Mouse (Mus musculus): ENCODE data around the gene Plscr5. TPM values are rescaled to one million over a fixed set of nuclear protein-coding genes. Genes with fewer than 3 reads are reported as not detected.

Plscr5 gene
- total RNA-seq, 2 experiments from 2014 or later: not detected

DNA sequence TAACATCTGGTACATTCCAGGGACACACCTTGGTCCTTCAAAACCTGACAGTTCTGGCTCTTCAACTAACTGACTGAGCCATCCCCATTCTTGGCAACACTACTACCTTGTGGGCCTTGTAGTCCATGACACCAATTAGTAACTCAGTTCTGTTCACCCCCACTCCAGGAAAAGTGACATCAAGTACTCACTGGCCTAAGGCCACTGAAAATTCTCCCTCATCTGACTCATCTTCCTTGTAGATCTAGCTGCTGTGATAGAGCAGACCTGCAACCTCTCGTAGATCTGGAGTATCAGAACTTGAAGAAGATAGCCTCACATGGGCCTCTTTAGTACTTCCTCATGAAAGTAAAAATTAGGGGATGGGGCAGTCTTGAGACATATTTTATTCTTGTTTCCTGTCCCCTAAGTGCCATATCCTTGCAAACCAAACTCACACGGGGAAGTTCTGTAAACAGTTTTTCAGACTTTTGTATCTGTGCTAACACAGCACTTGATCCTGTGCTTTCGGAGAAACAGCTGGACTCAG is 33.5 kb downstream of the Plscr5 start:
- DNase-seq (ENCODE audit: low spot score in 2 of 2): no peak

DNA sequence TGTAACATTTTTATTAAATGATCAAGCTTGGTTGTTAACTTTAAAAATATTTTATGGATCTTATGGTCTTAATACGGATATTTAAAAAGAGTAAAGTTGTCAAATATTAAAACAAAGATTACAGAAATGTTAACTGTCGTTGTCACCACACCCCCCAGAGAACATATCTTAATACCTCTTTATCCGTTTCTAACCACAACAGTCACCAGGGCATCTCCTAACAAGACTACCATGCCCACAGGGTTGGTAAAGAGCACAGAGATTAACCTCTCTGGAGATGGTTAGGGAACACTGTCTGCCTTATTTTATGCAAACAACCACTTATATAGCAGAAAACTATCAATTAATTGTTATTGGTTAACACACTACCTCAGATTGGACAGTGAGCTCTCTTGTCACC is 34.1 kb downstream of the Plscr5 start:
- no peak for DNase-seq (ENCODE audit: low spot score in 2 of 2)

DNA sequence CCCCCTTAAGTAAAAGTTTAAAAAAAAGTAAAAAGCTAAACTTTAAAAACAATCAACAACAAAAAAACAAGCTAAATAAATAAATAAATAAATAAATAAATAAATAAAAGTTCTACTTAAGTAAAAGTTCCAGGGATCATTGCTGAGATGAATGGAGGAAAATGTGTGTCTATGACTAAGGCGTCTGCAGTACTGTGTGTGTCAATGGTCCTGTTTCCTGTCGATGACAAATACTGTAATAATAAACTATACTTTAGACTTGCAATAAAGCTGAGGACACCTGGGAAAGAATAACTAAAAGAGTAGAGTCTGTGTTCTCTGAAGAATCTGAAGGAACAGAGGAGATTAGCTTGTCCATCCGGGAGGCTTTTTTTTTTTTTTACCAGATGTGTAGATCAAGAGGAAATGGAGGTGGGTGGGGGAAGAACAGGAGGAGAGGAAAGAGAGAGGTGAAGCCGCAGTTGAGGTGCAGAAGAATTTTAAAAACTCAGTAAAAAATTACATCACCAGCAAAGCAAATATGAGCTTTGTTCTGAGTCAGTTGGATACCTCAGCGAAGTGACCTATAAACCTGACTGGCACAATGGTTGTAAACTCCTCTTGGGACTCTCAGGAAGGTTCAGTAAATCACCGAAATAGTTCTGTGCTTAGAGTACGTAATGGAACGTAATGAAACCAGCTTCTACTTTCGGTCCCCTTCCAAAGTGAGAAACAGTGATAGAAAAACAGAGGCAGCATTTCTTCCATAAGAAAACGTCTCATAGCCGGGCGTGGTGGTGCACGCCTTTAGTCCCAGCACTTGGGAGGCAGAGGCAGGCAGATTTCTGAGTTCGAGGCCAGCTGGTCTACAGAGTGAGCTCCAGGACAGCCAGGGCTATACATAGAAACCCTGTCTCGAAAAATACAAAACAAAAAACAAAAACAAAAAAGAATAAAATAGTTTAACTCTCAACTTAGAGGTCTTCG is 36.4 kb downstream of the Plscr5 start:
- DNase-seq (ENCODE audit: low spot score in 2 of 2): no peak

DNA sequence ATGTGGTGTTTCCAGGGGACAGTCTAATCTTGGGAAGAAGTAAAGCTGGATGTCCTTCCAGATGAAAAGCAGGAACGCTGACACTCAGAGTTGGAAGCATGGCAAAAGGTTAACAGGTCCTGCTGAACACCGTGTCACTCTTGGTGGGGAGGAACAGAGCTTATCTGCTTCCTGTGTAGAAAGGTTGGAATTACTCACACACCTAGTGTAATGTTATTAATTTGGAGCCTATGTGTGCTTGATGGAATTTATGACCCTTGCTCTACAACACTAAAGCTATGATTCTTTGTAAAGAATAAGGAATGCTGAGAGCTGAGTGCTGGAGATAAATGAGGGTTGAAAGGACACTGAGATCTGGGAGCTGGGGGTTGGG is 37.1 kb downstream of the Plscr5 start:
- DNase-seq (ENCODE audit: low spot score in 2 of 2): no peak

DNA sequence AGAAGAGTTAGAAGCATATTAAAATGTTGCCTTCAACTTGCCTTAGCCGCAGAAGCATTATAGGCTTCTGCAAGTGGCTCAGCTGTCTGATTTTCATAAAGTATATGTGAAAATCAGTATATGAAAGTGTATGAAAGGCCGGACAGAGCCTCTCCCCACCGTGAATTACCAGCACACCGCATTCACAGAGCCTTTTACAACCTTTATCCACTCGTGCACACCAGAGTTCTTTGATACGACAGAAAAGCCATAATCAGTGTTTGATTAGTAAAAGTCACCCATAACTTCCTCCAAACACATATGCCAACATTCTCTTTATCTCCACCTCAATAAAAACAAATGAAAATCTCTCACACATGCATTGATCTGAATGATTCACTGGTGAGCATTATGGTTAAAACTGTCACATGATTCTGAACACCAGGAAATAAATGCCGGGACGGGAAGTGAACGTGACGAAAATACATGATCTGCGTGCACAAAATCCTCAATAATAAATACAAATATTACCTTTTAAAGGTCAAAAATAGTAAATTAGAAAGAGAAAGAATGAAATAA is 42.2 kb downstream of the Plscr5 start:
- no peak for DNase-seq (ENCODE audit: low spot score in 2 of 2)

DNA sequence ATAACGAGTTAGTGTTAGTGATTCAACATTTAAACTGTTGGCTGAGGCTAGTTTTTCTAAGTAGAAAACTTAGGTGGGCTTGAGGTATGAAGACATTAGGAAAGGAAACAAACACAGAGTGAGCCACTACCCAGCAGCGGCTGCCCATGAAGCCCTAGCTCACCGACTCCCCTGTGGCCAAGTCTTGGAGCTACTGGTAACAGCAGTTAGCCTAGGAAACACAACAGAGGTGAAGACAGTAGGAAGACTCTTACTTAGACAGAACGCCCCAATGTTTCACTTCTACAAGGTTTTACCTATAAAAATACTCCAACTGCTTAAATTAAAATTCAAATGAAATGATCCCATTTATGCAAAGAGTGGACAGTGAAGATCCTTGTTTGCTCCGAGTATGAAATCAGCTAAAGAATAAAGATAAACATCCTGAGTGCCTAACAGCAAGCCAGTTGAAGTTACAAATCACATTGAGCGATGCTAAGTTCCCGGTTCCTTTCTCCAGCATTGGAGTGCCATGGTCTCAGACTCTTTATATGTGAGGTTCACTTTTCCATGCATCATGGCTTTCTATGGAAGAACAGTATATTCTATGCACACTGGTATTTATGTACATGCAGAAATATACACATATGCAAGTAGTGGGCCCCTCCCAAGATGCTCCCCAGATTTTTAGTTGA is 56.2 kb downstream of the Plscr5 start:
- DNase-seq (ENCODE audit: low spot score in 2 of 2): no peak

DNA sequence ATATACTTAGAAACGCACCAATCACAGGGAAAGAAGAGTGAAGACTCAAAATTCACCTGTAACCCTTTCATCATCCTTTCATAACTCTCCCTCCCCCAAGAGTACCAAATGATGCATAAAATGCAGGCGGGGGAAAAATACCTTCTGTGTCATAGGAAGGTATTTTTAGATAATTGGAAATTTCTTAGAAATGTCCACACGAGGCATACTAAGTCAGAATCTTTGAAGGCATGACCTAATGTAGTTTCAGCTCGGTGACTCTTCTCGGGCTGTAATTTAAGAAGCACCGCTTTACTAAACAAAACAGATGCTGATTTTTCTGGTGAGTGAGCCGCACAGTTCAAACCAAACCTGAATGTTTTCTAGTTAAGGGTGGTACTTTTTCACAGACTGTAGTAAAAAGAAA is 56.7 kb downstream of the Plscr5 start, which contains the start of gene Plscr1:
Plscr1 (plus strand) TSS at position 304 of the 406 bp plus-strand sequence.
- DNase-seq (ENCODE audit: low spot score in 2 of 2): no peak

DNA sequence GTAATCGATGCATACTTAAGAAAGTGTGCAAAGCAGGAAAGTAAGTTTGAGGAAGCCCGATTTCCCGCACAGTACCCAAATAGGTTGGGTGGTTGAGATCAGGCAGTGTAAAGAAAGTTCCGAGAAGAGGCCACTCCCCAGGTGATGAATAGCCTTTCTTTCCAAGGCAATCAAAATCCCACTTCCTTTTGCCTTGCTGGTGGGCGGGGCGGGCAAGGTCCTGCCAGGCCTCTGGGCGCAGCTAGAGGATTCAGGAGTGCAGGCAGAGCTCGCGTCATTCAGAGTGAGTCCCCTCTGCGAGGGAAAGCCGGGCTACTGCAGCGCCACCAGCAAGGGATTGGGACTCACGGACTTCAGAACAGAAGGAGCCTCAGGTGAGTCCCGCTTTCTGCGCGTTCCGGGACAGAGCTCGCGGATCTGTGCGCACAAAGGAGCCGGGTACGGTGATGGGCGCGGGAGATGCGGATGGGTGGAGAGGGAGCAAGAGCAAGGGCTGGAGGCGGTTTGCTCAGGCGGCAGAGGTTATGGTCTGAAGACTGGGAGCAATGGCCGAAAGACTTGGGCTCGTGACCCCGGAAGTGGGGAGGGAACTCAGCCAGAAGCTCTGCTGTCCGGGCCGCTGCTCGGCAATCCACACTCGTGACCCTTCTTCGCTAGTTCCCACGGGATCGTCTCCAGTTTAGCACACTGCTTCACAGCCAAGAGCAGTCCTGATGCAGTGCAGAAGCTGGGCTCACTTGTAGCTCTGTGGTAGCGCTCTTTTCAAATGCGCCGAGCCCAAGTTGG is 57.4 kb downstream of the Plscr5 start:
- DNase-seq (ENCODE audit: low spot score in 2 of 2): peak; percentile 15 to 18

DNA sequence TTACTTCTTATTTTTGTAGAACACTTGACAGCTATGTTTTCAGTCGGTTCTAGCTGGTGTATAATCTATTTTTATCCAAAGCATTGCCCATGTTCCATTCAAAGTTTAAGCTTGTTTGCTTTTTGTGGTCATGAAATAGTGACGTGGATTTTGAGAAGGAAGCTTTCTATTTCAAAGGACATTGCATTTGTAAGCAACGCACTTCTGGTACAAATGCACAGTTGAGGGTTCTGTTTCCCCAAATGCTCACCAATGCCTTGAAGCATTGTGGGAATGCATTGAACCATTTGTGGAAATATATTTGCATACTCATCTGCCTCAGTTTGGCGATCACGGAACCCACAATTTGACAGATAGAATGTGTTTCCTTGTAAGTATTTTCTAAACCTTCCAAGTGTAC is 60.0 kb downstream of the Plscr5 start:
- DNase-seq (ENCODE audit: low spot score in 2 of 2): no peak

DNA sequence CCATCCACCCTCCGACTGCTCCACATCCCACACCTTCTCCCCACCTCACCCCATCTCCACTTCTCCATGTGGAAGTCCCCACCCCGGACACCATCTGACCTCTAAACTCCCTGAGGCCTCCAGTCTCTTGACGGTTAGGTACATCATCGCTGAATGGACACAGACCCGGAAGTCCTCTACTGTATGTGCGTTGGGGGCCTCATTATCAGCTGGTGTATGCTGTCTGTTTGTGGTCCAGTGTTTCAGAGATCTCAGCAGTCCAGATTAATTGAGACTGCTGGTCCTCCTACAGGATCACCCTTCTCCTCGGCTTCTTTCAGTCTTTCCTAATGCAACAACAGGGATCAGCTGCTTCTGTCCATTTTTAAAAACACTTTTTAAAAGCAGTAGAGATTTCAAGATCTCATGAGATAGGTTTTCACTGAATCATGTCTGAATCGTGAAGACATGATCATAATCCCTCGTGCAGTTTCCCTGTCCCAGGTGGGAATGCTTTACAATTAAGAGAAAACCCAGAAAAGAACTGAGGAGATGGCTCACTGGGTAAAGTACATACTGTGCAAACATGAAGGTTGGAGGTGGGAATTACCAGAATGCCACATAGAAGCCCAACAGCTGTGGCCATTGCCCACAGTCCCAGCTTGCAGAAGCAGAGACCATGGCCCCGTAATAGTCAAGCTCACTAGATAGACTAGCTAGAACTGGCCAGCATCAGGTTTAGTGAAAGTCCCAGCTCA is 61.0 kb downstream of the Plscr5 start:
- no peak for DNase-seq (ENCODE audit: low spot score in 2 of 2)

Other genes with a start within 250 kb of the Plscr5 start
- 1 to 10 TPM; 1.7 to 2.0 TPM for gene Plscr1, start 56.8 kb downstream of the Plscr5 start, total RNA-seq (2021)
- 1 to 10 TPM; 2.8 to 3.9 TPM for gene Plscr2, start 82.7 kb downstream of the Plscr5 start, total RNA-seq (2021)
- gene 1700057G04Rik, start 116.4 kb downstream of the Plscr5 start, total RNA-seq (2021): not detected